Mouse (Mus musculus): Measurements from ENCODE around the gene Sept9. TPM values are rescaled to one million over a fixed set of nuclear protein-coding genes. Genes with fewer than 3 reads are reported as not detected.
A peak's percentile ranks its signal among the peaks of the same experiment; 100 is the strongest.
"Not testable (repeated sequence)": the region's sequence is repeated elsewhere in the genome, so short reads cannot be mapped to it uniquely, and the experiment has no call there.

Sept9 gene
- polyA plus RNA-seq, 2 experiments, result 14.9 to 25.5 TPM

DNA sequence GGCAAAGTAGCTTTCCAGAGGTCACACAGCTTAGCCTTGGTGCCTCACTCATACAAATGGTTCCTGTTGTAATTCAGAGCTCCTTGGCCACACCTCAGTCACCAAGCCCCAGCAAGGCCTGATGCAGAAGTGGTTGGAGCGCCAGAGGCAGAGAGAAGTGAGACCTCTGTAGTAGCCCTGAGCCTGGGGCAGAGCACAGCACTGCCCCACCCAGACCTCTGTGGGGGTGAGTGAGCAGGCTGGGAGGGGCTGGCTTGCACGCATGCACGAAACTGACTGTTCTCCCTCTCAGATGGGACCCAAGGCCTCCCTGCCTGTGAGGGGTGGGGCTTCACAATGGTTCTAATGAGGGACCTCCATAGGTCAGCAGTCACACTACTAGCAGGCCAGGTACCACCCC is 121.0 kb downstream of the Sept9 start:
- H3K4me1 ChIP-seq (replicated peaks; ENCODE audit: control insufficient read depth in 2 of 2, insufficient read depth in 2 of 2, low read length in 1 of 2), result peaks cover 40 to 76% of the 10 kb centered on the region in 2 experiments
- peak overlapping the region; percentile 44 for H3K4me2 ChIP-seq (ENCODE audit: low read depth)
- no peak for DNase-seq (ENCODE audit: low read depth in 3 of 3, low spot score in 3 of 3)
- H3K4me3 ChIP-seq (ENCODE audit: insufficient read depth in 1 of 2, low read depth in 2 of 2, low read length in 2 of 2), result no peak overlapping the region
- ATAC-seq (ENCODE audit: insufficient read depth), result peak; percentile 36; the same call in 1 of the 2 replicates
- WGBS (ENCODE audit: insufficient replicate concordance), result 12% methylated on average over 3 of the region's 3 CpGs
- H3K27ac ChIP-seq, result peak overlapping the region; percentile 48
- H3K9ac ChIP-seq (replicated peaks), result no peak overlapping the region
- H3K36me3 ChIP-seq (replicated peaks; ENCODE audit: control insufficient read depth, insufficient read depth, low read depth), result no peaks in the 10 kb centered on the region
- no peaks in the 10 kb centered on the region for H3K9me3 ChIP-seq (ENCODE audit: control insufficient read depth, low read length)
- H3K27me3 ChIP-seq (ENCODE audit: control insufficient read depth, insufficient read depth, low read length), result no peaks in the 10 kb centered on the region
- TF ChIP-seq EP300 (IDR thresholded peaks at IDR 0.05; ENCODE audit: low read depth), result no peak
- TF ChIP-seq CTCF (IDR thresholded peaks at IDR 0.05; ENCODE audit: low read depth), result no peak

DNA sequence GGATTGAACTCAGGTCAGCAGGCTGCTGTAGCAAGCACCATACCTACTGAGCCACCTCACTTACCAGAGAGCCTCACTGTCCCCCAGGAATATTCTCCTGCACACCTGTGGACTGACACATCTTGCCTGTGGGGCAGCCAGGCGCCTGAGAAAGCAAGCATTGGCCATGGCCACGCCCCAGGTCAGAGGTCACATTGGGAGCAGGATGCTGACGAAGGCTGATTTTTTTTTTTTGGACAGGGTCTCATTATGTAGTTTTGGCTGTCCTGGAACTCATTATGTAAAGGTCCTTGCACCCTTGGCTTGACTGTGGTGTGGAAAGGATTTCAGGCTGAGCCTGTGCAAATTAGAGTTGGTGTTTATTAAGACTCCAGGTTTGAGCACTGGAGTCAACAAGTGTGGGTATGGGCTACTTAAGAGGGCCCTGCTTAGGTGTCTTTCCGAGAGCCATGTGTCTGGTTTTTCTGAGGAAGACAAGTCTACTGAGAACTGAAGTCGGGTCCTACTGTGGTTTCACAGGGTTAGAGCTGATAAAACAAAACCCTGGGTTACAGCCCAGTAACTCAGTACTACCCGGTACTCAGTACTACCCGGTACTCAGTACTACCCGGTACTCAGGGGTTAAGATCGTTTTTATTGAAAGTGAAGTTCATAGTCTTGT is 122.0 kb downstream of the Sept9 start:
- no peak for ATAC-seq (ENCODE audit: insufficient read depth)

DNA sequence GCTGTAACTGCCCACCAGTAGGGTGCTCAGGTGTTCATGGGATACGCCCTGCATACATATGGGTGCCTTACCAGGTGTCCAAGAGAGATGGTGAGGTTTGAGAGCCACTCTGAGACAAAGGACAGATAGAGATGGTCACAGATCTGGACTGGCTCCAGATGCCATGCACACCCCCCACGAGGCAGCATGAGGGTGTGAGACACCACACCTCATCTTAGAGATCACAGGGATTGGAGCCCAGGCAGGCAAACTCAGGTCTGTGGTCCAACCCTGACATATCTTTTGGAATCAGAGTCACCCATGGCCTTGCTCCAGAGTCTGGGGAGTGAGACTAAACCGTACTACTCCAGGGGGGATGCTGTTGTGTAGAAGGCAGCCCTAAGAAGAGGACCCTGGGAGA is 122.8 kb downstream of the Sept9 start:
- no peak overlapping the region for H3K9ac ChIP-seq (replicated peaks)
- no peak overlapping the region for H3K4me2 ChIP-seq (ENCODE audit: low read depth)
- no peak for ATAC-seq (ENCODE audit: insufficient read depth)
- TF ChIP-seq EP300 (IDR thresholded peaks at IDR 0.05; ENCODE audit: low read depth) (no peak), CTCF (IDR thresholded peaks at IDR 0.05; ENCODE audit: low read depth) (no peak)
- H3K4me1 ChIP-seq (replicated peaks; ENCODE audit: control insufficient read depth in 2 of 2, insufficient read depth in 2 of 2, low read length in 1 of 2), result peaks cover 38 to 79% of the 10 kb centered on the region in 2 experiments
- no peak overlapping the region for H3K4me3 ChIP-seq (ENCODE audit: insufficient read depth in 1 of 2, low read depth in 2 of 2, low read length in 2 of 2)
- WGBS (ENCODE audit: insufficient replicate concordance), result 49% methylated on average over 3 of the region's 3 CpGs
- no peak for DNase-seq (ENCODE audit: low read depth in 3 of 3, low spot score in 3 of 3)
- no peaks in the 10 kb centered on the region for H3K36me3 ChIP-seq (replicated peaks; ENCODE audit: control insufficient read depth, insufficient read depth, low read depth)
- no peaks in the 10 kb centered on the region for H3K9me3 ChIP-seq (ENCODE audit: control insufficient read depth, low read length)
- no peak overlapping the region for H3K27ac ChIP-seq
- H3K27me3 ChIP-seq (ENCODE audit: control insufficient read depth, insufficient read depth, low read length), result no peaks in the 10 kb centered on the region

More for the DNA sequence above, 122.0 kb downstream of the Sept9 start:
- Histone ChIP-seq H3K4me1 (replicated peaks; ENCODE audit: control insufficient read depth in 2 of 2, insufficient read depth in 2 of 2, low read length in 1 of 2) (peaks cover 40 to 83% of the 10 kb centered on the region in 2 experiments), H3K27ac (no peak overlapping the region), H3K9ac (replicated peaks) (no peak overlapping the region), H3K4me3 (ENCODE audit: insufficient read depth in 1 of 2, low read depth in 2 of 2, low read length in 2 of 2) (no peak overlapping the region), H3K9me3 (ENCODE audit: control insufficient read depth, low read length) (no peaks in the 10 kb centered on the region), H3K4me2 (ENCODE audit: low read depth) (no peak overlapping the region), H3K36me3 (replicated peaks; ENCODE audit: control insufficient read depth, insufficient read depth, low read depth) (no peaks in the 10 kb centered on the region), H3K27me3 (ENCODE audit: control insufficient read depth, insufficient read depth, low read length) (no peaks in the 10 kb centered on the region)
- 34% methylated on average over 9 of the region's 9 CpGs for WGBS (ENCODE audit: insufficient replicate concordance)
- no peak for DNase-seq (ENCODE audit: low read depth in 3 of 3, low spot score in 3 of 3)
- TF ChIP-seq EP300 (IDR thresholded peaks at IDR 0.05; ENCODE audit: low read depth), result no peak
- no peak for TF ChIP-seq CTCF (IDR thresholded peaks at IDR 0.05; ENCODE audit: low read depth)

DNA sequence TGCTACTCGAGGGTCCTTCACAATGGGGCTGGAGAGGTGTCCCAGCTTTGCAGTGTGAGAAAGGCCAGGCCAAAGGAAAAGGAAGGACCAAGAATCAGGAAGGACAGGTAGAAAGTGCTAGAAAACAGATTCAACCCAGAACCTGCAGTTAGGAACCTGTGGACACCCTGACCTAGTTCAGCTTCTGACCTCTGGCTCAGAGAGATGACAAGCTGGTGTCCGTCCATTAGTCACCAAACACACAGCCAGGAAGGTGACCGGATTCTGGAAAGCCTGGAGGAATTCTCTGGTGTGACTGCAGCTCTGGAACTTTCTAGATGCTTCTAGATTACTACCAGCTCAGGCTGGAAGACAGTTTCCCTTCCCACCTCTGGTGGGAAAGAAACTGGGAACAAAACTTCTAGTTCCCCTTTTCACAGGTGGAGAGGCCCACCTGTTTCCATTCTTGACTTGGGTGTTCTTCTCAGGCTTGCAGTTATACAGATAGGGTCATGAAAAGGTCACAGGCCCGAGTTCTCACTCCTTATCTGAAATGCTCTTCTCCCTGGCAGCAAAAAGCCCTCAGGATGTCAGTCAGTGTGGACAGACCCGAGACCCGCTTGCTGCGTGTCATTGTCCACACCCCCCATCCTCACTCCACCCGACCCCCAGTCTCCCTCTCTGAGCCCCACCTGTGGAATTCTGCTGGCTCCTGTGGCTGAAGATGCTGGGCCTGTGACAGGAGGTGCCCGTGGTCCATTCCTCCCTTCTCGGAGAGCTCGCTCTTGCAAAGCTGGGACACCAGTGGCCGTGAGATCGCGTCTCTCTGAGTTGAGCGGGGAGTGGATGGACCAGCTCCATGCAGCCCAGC is 123.5 kb downstream of the Sept9 start:
- Histone ChIP-seq H3K4me1 (replicated peaks; ENCODE audit: control insufficient read depth in 2 of 2, insufficient read depth in 2 of 2, low read length in 1 of 2) (peaks cover 36 to 74% of the 10 kb centered on the region in 2 experiments), H3K9ac (replicated peaks) (no peak overlapping the region), H3K27ac (no peak overlapping the region), H3K27me3 (ENCODE audit: control insufficient read depth, insufficient read depth, low read length) (no peaks in the 10 kb centered on the region), H3K4me2 (ENCODE audit: low read depth) (no peak overlapping the region), H3K36me3 (replicated peaks; ENCODE audit: control insufficient read depth, insufficient read depth, low read depth) (no peaks in the 10 kb centered on the region), H3K4me3 (ENCODE audit: insufficient read depth in 1 of 2, low read depth in 2 of 2, low read length in 2 of 2) (no peak overlapping the region), H3K9me3 (ENCODE audit: control insufficient read depth, low read length) (no peaks in the 10 kb centered on the region)
- no peak for ATAC-seq (ENCODE audit: insufficient read depth)
- 63% methylated on average over 15 of the region's 15 CpGs for WGBS (ENCODE audit: insufficient replicate concordance)
- TF ChIP-seq EP300 (IDR thresholded peaks at IDR 0.05; ENCODE audit: low read depth), result no peak
- no peak for TF ChIP-seq CTCF (IDR thresholded peaks at IDR 0.05; ENCODE audit: low read depth)
- DNase-seq (ENCODE audit: low read depth in 3 of 3, low spot score in 3 of 3), result no peak

DNA sequence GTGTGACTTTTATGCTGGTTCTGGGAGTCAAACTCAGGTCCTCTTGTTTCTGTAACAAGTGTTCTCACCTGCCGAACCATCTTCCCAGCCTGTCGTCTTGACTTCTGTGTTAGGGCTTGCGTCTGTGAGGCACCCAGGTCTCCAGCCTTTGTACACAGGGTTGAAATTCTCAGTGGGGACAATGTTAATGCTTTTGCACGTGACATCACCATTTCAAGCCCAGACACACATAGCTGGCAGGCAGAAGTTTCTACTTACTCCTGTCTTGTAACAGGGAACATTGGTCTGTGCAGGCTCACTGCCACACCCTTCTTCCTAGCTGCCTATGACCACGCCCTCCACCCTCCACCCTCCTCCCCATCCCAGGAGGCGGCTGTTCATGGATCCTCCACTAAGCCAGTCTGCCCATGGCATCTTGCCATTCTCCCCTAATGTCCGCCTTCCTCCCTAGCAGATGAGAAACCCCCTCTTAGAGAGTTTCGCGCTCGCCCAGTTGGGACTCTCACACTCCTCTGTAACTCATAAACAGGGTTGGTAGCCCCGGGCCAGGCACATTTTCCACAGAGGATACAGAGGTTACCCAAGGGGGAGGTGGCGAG is 124.6 kb downstream of the Sept9 start:
- TF ChIP-seq EP300 (IDR thresholded peaks at IDR 0.05; ENCODE audit: low read depth) (no peak), CTCF (IDR thresholded peaks at IDR 0.05; ENCODE audit: low read depth) (no peak)
- no peaks in the 10 kb centered on the region for H3K36me3 ChIP-seq (replicated peaks; ENCODE audit: control insufficient read depth, insufficient read depth, low read depth)
- no peak for DNase-seq (ENCODE audit: low read depth in 3 of 3, low spot score in 3 of 3)
- H3K9ac ChIP-seq (replicated peaks), result no peak overlapping the region
- no peak for ATAC-seq (ENCODE audit: insufficient read depth)
- H3K4me1 ChIP-seq (replicated peaks; ENCODE audit: control insufficient read depth in 2 of 2, insufficient read depth in 2 of 2, low read length in 1 of 2), result peaks cover 26 to 63% of the 10 kb centered on the region in 2 experiments
- no peaks in the 10 kb centered on the region for H3K9me3 ChIP-seq (ENCODE audit: control insufficient read depth, low read length)
- H3K27ac ChIP-seq, result no peak overlapping the region
- no peak overlapping the region for H3K4me3 ChIP-seq (ENCODE audit: insufficient read depth in 1 of 2, low read depth in 2 of 2, low read length in 2 of 2)
- H3K27me3 ChIP-seq (ENCODE audit: control insufficient read depth, insufficient read depth, low read length), result no peaks in the 10 kb centered on the region
- no peak overlapping the region for H3K4me2 ChIP-seq (ENCODE audit: low read depth)
- 58% methylated on average over 12 of the region's 12 CpGs for WGBS (ENCODE audit: insufficient replicate concordance)

DNA sequence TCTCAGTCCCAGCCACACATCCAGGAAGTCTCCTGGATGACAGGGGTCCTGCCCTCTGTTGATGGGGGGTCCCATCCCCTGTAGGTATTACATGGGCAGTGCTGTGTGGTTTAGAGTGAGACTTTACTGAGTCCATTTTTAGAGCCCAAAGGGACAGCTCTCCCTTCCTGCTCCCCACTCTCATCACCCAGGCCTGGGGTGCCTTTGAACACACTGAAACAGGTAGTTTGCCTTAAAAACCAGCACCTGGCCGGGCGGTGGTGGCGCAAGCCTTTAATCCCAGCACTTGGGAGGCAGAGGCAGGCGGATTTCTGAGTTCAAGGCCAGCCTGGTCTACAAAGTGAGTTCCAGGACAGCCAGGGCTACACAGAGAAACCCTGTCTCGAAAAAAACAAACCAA is 125.3 kb downstream of the Sept9 start:
- not testable (repeated sequence) for H3K27me3 ChIP-seq (ENCODE audit: control insufficient read depth, insufficient read depth, low read length); H3K27ac ChIP-seq; H3K9ac ChIP-seq (replicated peaks); H3K9me3 ChIP-seq (ENCODE audit: control insufficient read depth, low read length); H3K4me2 ChIP-seq (ENCODE audit: low read depth); ATAC-seq (ENCODE audit: insufficient read depth); H3K4me3 ChIP-seq (ENCODE audit: insufficient read depth in 1 of 2, low read depth in 2 of 2, low read length in 2 of 2); H3K36me3 ChIP-seq (replicated peaks; ENCODE audit: control insufficient read depth, insufficient read depth, low read depth); DNase-seq (ENCODE audit: low read depth in 3 of 3, low spot score in 3 of 3)
- H3K4me1 ChIP-seq (replicated peaks; ENCODE audit: control insufficient read depth in 2 of 2, insufficient read depth in 2 of 2, low read length in 1 of 2), result peaks cover 21 to 60% of the 10 kb centered on the region in 2 experiments
- 60% methylated on average over 4 of the region's 5 CpGs for WGBS (ENCODE audit: insufficient replicate concordance)
